Comparison of ENCODE assay signal across 8 mouse cellular contexts in genomic region chr4:41774002-41774401, GRCm38 (mm10). TPM values are rescaled to one million over a fixed set of nuclear protein-coding genes. Genes with fewer than 3 reads are reported as not detected.
DNase-seq lines count a peak whose midpoint lies in the region; ATAC-seq and TF ChIP-seq lines count a peak whose summit lies in the region.
"Not testable (repeated sequence)": the region's sequence is repeated elsewhere in the genome, so short reads cannot be mapped to it uniquely, and the experiment has no call there.

Gene Ccl27a, minus strand, starts transcription at chr4:41774247.

- not testable (repeated sequence) for H3K36me3 ChIP-seq in hindbrain, embryonic 16.5 days (ENCODE audit: control insufficient read depth, insufficient read depth, low read length); lung, postnatal 0 days (ENCODE audit: insufficient read depth, low read length)

- H3K9ac ChIP-seq in hindbrain, embryonic 16.5 days (ENCODE audit: low read depth, low read length) = peak within 1 kb of the TSS; percentile 61
- H3K9ac ChIP-seq in lung, postnatal 0 days (replicated peaks; ENCODE audit: low read depth) = not testable (repeated sequence)

- intact Hi-C loops in gastrocnemius, postnatal 14 days (cut with DNase I; ENCODE audit: low total_unique reads) = not testable (repeated sequence)

- not testable (repeated sequence) for H3K9me3 ChIP-seq in hindbrain, embryonic 16.5 days (ENCODE audit: control insufficient read depth, low read length); lung, postnatal 0 days (ENCODE audit: low read length)

- H3K4me3 ChIP-seq in hindbrain, embryonic 16.5 days (ENCODE audit: low read length) = peak within 1 kb of the TSS; percentile 45
- H3K4me3 ChIP-seq in lung, postnatal 0 days (ENCODE audit: low read depth, low read length) = peak within 1 kb of the TSS; percentile 27

- not testable (repeated sequence) for H3K27me3 ChIP-seq in hindbrain, embryonic 16.5 days (replicated peaks; ENCODE audit: control insufficient read depth, insufficient read depth, low read length); lung, postnatal 0 days (replicated peaks; ENCODE audit: insufficient read depth, low read length)

- under 1% methylated on average over 12 of the region's 14 CpGs for WGBS in hindbrain, embryonic 16.5 days
- WGBS in lung, postnatal 0 days = 2% methylated on average over 12 of the region's 14 CpGs

- peak within 1 kb of the TSS; percentile 66 for H3K27ac ChIP-seq in hindbrain, embryonic 16.5 days (ENCODE audit: low read depth, low read length)
- not testable (repeated sequence) for H3K27ac ChIP-seq in lung, postnatal 0 days (ENCODE audit: low read length)

- not testable (repeated sequence) for TF ChIP-seq CTCF in lung, postnatal 0 days (IDR thresholded peaks at IDR 0.05)

- not testable (repeated sequence) for TF ChIP-seq EP300 in lung, postnatal 0 days (IDR thresholded peaks at IDR 0.05)

- peak within 1 kb of the TSS; percentile 57 for H3K4me2 ChIP-seq in hindbrain, embryonic 16.5 days (ENCODE audit: low read length)
- peak within 1 kb of the TSS; percentile 37 for H3K4me2 ChIP-seq in lung, postnatal 0 days (replicated peaks; ENCODE audit: low read depth, low read length)

- H3K4me1 ChIP-seq in hindbrain, embryonic 16.5 days (ENCODE audit: control insufficient read depth, insufficient read depth, low read depth, low read length); lung, postnatal 0 days (ENCODE audit: insufficient read depth, low read depth, low read length): not testable (repeated sequence)

- peak; percentile 62; the same call in 1 of the 2 replicates for ATAC-seq in common myeloid progenitor, adult 5-6 weeks (replicated peaks; ENCODE audit: low read depth, poor library complexity, severe bottlenecking)
- not testable (repeated sequence) for ATAC-seq in hindbrain, embryonic 16.5 days; lung, postnatal 0 days

- peak; percentile 85 for DNase-seq in T-cell, adult 2 months (ENCODE audit: low spot score)
- DNase-seq in gastrocnemius, postnatal 14 days = peak; percentile 72
- DNase-seq in layer of hippocampus, postnatal 36 days = peak; percentile 78 to 81
- DNase-seq in lung, postnatal 0 days (ENCODE audit: low spot score) = peak; percentile 83
- DNase-seq in ovary, postnatal 36 days (ENCODE audit: low spot score) = peak; percentile 81
- peak; percentile 83 for DNase-seq in thymus, postnatal 0 days (ENCODE audit: low spot score)

RNA-seq across cellular contexts. Expression of gene Ccl27a, which starts in this region (rescaled TPM):
- total RNA-seq in common myeloid progenitor, adult 5-6 weeks (2017) = 7.3 and 18.8 TPM in 2 replicates
- total RNA-seq in gastrocnemius, postnatal 14 days (2021) = 10 to 100 TPM; 27.3 to 31.4 TPM
- 260 and 276 TPM in 2 replicates for polyA plus RNA-seq in hindbrain, embryonic 16.5 days (2015; fragmentation: Nextera tagmentation; extraction: Ambion mirVana)
- total RNA-seq in layer of hippocampus, postnatal 36 days (2021) = 100 to 1,000 TPM; 137 to 138 TPM
- polyA plus RNA-seq in lung, postnatal 0 days (2015; fragmentation: Nextera tagmentation; extraction: Ambion mirVana) = 23.7 and 24.5 TPM in 2 replicates
- 39.3 and 41.1 TPM in 2 replicates for polyA plus RNA-seq in thymus, postnatal 0 days (2015; fragmentation: Nextera tagmentation; extraction: Ambion mirVana)
